Mouse (Mus musculus) cerebellum, adult 2 months (tissue): ENCODE measurements around the gene Cap2.

Source experiments
- CTCF ChIP-seq: fragments of 200-500 bp; IDR thresholded peaks from 2 replicates; pipeline ENCODE4 v1.5.1; 2011; ENCODE audit warnings: low read depth, mild to moderate bottlenecking, control low read depth, low read length, moderate library complexity, borderline replicate concordance; ENCODE audit not compliant: insufficient read depth
- POLR2A ChIP-seq: fragments of 200-500 bp; IDR thresholded peaks from 2 replicates; pipeline ENCODE4 v1.6.1; 2011; ENCODE audit warnings: low read length, control low read depth, borderline replicate concordance; ENCODE audit not compliant: insufficient read depth

DNA sequence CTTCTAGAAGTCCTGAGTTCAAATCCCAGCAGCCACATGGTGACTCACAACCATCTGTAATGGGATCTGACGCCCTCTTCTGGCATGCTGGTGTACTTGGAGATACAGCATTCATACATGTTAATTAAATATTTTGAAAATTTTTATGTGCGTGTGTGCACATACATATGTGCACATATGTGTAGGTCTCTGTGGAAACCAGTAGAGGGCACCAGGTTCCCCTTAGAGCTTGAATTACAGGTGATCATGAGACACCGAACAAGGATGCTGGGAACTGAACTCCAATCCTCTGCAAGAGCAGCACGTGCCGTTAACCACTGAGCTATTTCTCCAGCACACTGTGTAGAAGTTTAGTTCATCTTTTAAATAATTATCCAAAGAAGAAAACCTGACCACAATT lies 157.6 kb downstream of the Cap2 start:
- no peak for TF ChIP-seq POLR2A
- no peak for TF ChIP-seq CTCF
